Mouse (Mus musculus) urinary bladder, postnatal 4 days (tissue): ENCODE measurements at regions not wholly inside any gene's neighbourhood (a gene's known extent, or its start where the extent isn't known, plus 50 kb on each side); places are given as distances from the start of the nearest gene placed in this dataset.
"Not testable (repeated sequence)": the region's sequence is repeated elsewhere in the genome, so short reads cannot be mapped to it uniquely, and the experiment has no call there.

Experiments used
- DNase-seq, 2 experiments: peaks; one replicate each; pipeline ENCODE4 v3.0.0; 2021 to 2022; ENCODE audit warnings: low spot score in 2 of 2

DNA sequence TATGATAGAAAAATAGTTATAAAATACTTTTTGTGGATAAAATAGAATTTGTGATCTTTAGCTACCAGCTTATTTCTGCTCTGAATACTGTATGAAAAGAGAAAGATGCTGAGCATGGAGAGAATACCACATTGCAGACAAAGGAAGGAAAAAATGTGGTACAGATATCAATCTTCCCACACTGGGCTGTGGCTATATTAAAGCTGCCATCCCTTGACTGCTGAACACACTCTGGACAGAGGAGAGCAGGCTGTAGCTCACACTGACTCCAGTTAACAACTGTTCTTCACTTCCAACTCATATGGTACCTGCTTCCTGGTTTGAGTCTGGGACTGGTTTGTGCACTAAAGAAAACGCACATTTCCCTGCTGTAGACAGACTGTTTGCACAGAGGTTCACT lies 76.7 kb upstream of the Try4 start:
- no peak for DNase-seq

GRCm38 (mm10) chr6:41218415-41218814 lies 83.7 kb upstream of the Try4 start:
- DNase-seq, result no peak

GRCm38 (mm10) chr6:41215857-41216256 lies 86.2 kb upstream of the Try4 start:
- DNase-seq, result no peak

DNA sequence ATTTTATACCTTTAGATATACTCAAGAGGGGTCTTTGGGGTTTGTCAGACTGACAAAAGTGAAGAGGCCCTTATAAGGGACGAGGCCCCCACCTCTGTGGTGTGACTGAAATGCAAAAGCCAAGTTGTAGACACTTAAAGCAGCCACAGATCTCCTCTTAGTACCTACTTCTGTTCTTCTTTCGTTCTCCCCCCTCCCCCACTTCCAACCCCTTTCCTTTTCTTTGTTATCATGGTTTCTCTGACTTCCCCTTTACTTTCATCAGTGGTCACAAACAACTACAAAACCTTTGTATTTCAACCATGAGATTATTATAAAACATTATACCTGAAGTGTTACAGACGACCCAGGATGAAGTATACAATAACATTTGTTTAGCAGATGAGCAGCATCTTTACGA lies 96.2 kb upstream of the Try4 start:
- no peak for DNase-seq

- DNase-seq, result no peak
Measured at GRCm38 (mm10) chr6:41202882-41203281, 99.2 kb upstream of the Try4 start.

- DNase-seq, result no peak
Measured at GRCm38 (mm10) chr6:41202302-41202701, 99.8 kb upstream of the Try4 start.

DNA sequence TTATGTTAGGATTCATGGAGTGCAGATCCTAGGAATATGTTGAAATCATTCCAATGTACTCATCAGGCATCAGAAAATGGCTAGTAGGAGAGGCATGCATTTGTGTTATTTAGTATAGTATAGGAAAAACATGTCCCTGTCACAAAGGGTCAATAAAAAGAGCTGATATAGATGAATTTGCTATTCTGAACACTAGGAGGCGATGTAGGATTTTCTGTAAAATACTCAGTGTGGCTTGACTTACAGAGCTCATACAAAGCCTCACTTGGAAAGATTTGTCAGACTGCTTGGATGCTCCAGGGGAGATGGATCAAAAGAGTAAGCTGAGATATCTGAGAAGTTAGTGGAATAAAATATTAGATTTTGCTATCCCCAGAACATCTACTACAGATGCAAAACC lies 107.6 kb upstream of the Try4 start:
- DNase-seq, result no peak

DNA sequence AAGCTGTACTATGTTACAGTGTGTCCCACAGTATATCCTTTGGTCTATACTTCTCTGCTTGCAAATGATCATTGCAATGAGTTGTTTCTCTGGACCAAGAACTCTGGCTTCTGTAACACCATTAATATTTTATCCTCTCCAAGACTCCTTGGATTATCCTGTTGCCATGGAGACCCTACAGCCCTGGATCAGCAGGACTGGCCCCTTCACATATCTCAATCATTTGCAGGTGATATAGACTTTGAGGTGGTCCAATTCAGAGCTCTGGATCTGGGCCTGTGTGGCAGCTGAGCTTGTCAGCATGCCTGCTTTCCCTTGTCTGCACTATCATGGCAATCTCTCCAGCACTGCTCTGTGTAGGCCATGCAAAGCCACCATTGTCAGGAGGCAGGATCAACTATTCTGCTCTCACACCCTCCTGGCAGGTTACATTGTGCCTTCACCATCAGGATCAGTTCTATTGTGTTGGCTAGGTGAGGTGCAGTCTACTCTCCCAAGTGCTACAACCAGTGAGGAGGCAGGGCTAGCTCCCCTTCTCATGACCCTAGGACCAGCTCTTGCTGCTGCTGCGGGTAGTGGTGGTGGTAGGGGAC lies 110.2 kb upstream of the Try4 start:
- no peak for DNase-seq

- no peak for DNase-seq
Measured at GRCm38 (mm10) chr6:41188910-41189309, 113.2 kb upstream of the Try4 start.

- no peak for DNase-seq
Measured at GRCm38 (mm10) chr6:41187966-41188365, 114.1 kb upstream of the Try4 start.

GRCm38 (mm10) chr6:41178896-41179295 lies 123.2 kb upstream of the Try4 start:
- DNase-seq, result no peak

GRCm38 (mm10) chr6:41178019-41178418 lies 124.0 kb upstream of the Try4 start:
- no peak for DNase-seq

DNA sequence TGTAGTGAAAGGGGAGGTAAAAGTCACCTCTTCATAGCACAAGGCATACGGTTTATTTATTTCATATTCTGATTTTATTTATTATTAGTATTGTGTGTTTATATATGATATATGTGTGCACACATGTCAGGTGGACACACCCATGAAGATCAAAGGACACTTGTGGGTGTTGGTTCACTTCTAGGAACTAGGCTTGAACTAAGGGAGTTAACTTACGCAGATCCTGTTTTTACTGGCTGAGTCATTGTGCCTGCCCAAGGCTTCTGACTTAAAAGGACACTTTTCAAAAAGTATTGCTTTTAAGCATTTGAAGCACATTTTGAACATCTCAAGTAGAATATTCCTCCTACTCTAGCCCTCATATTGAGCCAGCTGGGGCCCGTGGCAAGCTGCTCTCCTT lies 124.9 kb upstream of the Try4 start:
- DNase-seq, result no peak

GRCm38 (mm10) chr6:41176034-41176433 lies 126.0 kb upstream of the Try4 start:
- DNase-seq, result no peak

- DNase-seq, result no peak
Measured at GRCm38 (mm10) chr6:41163491-41163890, 128.2 kb upstream of the 2210010C04Rik start.

DNA sequence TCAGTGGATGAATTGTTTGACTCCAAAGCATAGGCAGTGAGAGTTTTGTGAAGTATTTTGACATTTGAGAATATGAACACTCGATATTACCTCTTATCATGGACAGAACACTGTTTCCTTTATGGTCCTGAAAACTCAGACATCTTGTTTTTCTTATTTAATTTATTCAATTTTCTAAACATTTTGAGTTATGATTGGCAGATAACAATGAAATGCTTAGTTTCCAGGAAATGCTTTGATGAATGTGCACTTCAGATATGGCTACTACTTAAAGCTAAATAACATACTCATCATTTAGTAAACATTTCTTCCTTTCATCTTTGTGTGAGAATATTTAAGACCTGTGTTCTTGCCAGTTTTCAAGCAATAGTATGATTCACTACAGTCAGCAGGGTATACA lies 126.4 kb upstream of the 2210010C04Rik start:
- no peak for DNase-seq

DNA sequence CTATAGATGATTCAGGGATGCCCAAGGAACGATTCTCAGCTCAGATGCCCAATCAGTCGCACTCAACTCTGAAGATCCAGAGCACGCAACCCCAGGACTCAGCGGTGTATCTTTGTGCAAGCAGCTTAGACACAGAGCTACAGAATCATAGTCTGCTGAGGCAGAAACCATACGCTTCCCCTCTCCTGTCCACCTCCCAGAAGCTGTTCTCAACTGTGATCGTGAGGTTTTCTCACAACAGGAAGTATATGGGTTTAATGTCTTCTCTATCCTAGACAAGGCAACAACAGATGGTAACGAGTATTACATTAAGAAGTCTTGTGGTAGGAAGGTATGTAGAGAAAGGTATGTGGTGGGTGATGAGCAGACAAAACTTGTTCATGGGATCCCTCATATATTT lies 116.8 kb upstream of the 2210010C04Rik start:
- DNase-seq, result no peak

DNA sequence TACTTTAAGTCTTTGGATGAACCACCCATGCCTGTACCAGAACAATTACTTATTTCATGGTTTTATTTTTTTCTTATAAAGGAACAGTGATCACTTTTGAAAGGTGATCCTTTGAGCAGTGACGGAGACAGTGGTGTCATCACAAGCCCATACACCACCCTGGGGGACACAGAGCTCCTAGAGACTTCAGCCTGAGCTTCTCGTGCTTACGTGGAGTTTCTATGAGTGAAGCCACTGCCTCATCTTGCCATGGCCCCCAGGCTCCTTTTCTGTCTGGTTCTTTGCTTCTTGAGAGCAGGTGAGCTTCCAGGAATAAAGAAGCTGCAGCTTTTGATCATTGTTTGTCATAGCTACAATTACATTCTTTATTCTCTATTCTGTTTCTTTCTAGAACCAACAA lies 116.2 kb upstream of the 2210010C04Rik start:
- no peak for DNase-seq

DNA sequence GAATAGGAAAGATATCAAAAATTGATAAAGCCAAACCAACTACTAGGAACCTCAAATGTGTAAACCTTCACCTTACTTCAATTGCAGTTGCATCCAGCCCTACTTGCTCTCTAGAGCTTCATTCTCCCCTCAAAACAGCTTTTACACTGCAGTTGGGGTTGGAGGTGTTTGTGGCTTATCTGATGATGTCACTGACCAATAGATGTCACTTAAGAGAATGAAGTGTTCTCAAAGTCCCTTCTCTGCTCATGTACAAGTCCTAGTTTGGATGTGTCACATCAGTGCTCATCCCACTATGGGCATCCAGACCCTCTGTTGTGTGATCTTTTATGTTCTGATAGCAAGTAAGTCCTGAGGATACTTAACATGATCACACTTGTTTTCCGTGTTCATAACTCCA lies 105.6 kb upstream of the 2210010C04Rik start:
- no peak for DNase-seq

- not testable (repeated sequence) for DNase-seq
Measured at GRCm38 (mm10) chr6:41137401-41137777, 102.1 kb upstream of the 2210010C04Rik start.

- DNase-seq, result no peak
Measured at GRCm38 (mm10) chr6:41136717-41137400, 101.5 kb upstream of the 2210010C04Rik start.

- no peak for DNase-seq
Measured at GRCm38 (mm10) chr6:41135160-41135559, 99.9 kb upstream of the 2210010C04Rik start.

DNA sequence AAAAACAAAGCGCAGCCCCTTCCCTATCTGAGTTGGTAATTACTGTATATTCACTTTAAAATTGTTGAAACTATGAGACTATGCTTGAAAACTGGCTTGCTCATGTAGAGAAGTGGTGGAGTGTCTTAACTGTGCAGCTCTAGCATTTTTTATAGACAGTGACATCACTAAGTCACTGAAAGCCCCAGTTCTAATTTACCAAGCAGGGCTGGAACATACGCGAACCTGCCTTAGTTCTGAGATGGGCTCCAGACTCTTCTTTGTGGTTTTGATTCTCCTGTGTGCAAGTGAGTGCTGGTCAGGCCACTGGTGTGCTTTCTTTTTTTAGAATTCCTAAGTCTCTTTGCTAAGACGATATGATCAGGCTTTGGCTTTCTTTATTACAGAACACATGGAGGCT lies 94.6 kb upstream of the 2210010C04Rik start:
- no peak for DNase-seq

GRCm38 (mm10) chr6:41127816-41128215 lies 92.5 kb upstream of the 2210010C04Rik start:
- no peak for DNase-seq
